Mouse (Mus musculus) gastrocnemius, postnatal 25 days (tissue): ENCODE results near the gene Bora. TPM values are rescaled to one million over a fixed set of nuclear protein-coding genes. Genes with fewer than 3 reads are reported as not detected.
"Not testable (repeated sequence)": the region's sequence is repeated elsewhere in the genome, so short reads cannot be mapped to it uniquely, and the experiment has no call there.

ENCODE experiments used
- DNase-seq: peaks from one replicate; pipeline ENCODE4 v3.0.0; 2022
- long read RNA-seq, 2 experiments: library from polyadenylated mRNA; stranded (forward); transcript quantifications; one replicate each; pipeline ENCODE4 v2.0.0; 2021
- total RNA-seq, 2 experiments: library from RNA; stranded (reverse); gene quantifications; 1 replicate in 1 of 2; 2 replicates in 1 of 2; pipeline ENCODE4 v1.2.3; 2021

The Bora gene
- total RNA-seq: 1 to 10 TPM in 1 of 2 experiments, under 1 TPM in 1; 0.97 to 1.3 TPM
- long read RNA-seq, experiment 1, partial matches to known transcripts: 0 of 1 reads
- long read RNA-seq, experiment 1, other reads (novel, unspliced or antisense): 1 of 1 reads
- long read RNA-seq, experiment 2, partial matches to known transcripts: 0 of 1 reads
- long read RNA-seq, experiment 2, other reads (novel, unspliced or antisense): 1 of 1 reads

DNA sequence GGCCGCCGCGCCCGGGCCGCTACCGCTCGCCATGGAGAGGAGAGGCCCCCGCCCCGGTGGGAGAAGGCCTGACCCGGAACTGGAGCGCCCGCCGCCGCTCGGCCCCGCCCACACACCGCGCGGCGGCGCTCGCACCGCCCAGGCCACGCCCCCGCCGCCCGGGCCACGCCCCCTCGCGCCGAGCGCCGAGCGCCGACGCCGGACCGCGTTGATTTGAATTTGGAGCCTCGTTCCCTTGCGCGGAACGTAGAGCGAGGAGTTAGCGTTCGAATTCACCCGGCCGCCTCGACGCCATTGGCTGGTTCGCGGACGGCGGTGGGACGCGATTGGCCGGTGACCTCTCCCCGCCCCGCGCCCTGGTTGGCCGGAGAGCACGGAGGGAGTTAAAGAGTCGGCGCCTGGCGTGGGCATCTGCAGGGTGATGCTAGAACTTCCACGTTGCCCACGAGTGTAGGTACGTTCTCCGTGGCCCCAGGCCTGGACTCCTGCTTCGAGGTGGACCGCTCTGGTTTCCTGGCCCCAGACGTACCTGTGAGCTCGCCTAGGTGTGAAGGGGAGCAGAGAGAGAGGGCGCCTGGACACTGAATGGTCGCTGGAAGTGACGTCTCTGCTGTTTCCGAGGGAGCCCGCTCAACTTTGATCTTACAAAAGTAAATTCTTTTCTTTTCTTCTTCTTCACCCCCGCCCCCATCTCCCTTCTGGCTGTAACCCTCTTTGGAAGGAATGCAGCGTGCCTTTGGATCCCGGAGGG, at the start of gene Bora, which contains the start of gene Mzt1:
Gene Bora (plus strand): TSS at position 192 of the 751 bp plus-strand sequence.
Gene Mzt1 (minus strand): TSS at position 104 of the 751 bp plus-strand sequence.
- DNase-seq: peak; percentile 93

DNA sequence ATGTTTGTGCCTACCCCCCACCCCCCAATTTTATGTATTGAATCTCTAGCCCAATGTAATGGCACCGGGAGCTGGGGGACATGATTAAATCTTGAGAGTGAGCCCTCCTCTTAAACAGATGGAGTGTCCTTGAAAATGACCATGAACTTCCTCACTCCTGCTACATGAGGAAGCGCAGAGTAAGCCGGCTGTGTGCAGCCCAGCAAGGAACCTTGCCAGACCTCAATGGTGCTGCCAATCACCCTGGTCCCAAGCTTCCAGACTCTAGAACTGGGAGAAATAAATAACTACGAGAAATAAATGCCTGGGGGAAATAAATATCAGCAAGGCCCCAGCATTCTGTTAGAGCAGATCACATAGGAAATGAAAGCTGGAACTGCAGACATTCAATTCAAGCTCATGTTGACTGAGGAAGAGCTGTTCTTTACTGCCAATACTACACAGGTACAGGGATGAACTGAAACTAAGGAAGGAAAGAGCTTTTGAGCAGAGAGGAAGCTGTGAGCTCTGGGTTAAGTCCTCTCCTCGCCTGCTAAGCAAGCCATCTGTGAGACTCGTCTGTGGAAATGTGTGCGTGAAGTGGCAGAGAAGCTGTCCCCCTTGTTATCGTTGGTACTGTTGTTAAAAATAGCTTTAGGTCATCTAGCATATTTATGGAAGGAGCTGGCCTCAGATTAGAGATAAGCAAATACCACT, 35.6 kb upstream of the Bora start:
- no peak for DNase-seq

DNA sequence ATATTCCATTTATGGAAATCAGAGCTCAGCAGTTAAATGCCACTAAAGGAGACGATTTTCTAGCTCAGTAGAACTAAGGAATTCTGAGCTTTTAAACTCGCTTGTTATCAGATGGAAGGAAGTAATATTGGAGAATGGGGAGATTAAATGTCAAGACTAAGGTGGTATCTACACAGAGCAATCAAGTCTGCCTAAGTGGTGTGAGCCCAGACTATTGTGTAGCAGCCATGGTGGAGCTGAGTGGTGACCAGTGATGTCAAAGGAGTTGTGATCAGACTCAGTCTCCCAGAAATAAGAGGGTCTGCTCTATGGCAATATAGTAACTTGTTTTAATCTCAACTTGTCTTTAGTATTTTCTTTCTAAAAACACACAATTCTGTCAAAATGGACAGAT, 35.1 kb upstream of the Bora start:
- no peak for DNase-seq

DNA sequence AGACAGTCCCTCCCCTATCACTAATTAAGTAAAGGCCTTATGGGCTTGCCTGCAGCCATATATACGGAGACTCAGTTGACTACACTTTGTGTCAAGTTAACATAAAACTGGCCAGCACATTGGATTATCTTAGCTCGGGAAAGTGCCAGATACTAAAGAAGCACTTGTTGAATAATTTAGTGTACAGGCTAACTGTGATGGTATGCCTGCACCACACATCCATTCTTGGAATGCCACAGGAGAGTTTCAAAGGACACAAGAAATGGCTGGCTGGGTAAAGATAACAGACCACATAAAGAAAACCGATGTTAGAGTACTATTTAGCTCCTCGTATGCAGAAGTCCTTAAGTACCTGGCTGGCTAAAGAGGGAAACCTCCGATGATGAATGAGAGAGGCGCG, 27.3 kb upstream of the Bora start:
- DNase-seq: no peak

DNA sequence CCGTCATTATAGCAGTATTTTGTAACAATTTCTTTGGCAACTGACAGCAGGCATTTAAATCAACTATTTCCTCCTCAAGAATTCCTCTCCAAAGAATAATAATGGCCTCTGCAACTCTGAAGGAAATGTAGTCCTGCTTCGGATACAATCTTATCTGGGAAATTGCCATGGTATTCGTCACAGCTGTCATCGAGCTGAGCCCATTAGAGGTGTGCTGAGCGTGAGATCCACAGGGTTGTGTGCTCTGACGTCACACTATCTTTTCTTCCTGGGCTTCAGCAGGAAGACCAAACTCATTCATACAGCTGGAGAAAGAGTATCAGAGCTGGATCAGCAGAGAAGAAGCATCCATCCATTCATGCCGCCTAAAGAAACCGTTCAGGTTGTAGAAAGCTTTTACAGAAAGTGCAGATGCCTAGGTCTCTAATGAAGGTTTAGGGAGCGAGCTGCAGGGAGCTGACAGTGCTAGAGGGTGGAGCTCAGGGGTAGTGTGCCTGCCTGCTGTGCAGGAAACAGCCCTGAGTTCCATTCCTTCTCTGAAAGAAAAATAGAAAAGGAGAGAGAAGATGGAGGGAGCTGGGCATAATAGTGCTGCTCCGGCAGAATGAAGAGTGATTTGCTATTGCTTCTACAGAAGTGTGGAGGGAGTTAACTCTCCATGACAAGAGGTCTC, 26.8 kb upstream of the Bora start:
- no peak for DNase-seq

DNA sequence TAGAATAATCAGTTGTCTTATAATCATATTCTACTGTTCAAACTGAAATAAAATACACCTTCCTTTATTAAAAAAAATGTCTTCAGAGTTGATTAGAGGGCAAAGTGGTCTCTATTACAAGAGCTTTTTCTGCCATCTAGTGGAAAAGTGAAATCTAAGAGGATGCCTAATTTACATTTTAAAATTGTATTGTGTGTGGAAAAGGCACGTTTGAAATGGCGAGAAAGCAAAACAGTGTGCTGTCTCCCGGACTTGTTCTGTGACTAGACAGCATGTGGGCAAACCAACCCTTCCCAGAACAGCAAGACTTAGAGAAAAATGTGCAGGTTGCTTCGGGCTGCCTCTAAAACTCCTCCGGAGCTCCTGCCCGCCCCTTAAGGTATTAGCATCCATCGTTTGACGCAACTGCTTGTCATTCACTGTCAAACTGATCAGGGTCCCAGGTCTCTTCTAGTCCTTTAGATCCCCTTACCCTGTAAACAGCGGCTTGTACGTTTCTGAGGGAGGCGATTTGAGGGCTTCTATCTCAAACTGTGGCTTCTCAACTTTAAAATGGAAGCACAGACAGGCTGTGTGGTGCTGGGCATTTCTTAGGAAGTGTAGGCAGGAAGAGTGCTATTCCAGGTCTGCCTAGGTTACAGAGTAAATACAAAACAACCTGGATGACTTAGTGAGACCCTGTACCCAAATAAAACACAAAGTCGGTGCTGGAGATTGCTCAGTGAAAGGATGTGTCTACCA, 23.5 kb upstream of the Bora start:
- DNase-seq: no peak

DNA sequence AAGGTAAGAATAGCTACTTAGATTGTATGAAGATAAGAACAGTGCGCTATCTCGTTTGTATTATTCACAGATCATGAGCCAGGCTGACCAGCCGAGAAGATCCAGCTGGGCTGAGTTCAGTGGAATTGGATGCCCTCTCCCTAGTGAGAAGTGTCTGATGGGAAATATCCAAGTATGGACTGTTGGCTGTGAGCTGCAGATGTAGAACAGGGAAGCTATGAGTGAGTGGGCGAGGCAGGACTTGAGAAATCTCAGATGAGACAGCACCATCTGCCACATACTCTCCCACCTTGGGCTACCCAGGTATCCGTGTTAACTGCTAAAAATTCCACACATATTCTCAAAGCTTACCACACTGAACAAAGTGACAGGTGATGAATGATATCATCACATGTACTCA, 16.0 kb upstream of the Bora start:
- no peak for DNase-seq

DNA sequence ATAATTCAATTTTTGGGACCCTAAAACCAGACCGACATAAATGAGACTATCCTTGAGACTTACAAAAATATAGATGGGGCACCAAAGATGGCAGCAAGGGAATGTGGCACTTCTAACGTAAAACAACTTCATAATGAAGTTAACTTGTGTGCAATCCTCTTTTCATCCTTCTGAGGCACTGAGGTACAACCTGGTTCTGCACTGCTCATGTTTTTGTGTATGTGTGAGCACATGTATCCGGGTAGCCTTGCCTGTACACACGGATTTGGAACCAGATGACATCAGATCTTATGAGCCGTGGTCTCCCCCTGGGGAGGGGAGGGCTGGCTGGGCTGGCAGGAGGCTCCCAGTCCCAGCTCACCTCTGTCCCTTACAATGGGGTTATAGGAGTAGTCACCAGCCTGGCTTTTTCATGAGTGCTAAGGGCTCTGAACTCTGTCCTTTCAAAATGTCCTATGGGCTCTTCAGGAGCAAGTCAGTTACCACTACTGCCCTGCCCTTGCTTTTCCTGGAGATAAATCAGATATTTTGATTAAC, 14.6 kb upstream of the Bora start:
- no peak for DNase-seq

DNA sequence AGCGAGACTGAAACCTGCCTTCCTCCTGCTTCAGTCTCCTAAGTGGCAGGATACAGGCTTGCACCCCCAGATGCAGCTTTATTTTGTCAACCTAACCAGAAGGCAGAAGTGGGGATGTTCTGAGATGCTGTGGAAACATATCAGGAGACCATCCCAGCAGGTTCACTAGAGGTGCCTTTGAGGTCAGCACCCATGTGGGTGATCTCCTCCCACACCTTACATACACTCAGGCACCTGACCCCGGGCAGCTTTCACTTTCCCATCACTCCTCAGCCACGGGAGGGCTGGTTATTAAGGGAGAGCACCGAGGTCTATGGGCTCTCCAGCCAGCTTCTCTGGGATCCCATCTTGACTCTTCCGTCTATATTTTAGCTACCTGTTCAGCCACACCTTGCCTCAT, 13.4 kb upstream of the Bora start:
- DNase-seq: no peak

DNA sequence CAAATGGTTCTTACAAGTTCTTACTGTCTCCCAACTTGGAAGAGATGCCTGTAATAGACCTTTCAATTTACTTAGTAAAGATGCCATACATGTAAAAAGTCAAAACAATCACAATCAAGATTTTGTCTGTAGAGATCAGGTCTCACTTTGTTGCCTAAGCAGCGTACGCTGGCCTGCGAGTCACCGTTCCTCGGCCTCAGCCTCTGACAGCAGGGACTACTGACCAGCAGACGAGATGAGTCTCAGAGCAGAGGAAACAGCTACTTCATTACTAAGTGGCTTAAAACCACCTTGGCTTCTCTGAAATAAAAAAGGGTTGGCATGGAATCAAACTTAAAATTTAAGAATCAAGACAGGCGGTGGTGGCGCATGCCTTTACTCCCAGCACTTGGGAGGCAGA, 11.2 kb upstream of the Bora start:
- not testable (repeated sequence) for DNase-seq

DNA sequence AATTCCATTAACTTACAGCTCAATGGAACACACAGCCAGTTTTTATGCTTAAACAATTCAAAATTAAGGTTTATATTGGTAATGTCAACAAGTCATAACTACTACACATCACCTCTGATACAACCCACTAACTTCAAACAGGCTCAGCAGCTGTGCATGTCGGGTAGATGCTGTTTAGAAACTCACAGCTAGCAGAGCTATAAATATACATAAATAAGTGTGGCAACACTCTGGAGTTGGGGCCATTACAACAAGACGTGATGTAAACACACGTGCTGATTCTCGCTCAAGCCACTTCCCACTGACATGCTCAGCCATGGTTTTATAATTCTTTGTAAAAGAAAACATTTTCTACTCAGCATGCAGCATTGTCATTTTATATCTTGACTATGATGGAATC, 10.0 kb upstream of the Bora start:
- no peak for DNase-seq

DNA sequence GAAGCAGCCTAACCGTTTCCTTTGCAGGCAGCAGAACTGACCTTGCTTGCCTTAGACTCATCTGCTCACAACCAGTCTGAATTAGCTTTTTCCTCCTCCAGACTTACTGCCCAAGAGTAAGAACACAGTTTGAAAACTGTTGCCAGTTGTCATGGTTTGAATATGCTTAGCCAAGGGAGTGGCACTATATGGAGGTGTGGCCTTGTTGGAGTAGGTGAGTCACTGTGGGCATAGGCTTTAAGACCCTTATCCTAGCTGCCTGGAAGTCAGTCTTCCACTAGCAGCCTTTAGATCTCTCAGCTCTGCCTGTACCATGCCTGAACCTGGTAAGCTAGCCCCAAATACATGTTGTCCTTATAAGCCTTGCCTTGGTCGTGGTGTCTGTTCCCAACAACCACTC, 8.3 kb upstream of the Bora start:
- DNase-seq: no peak

DNA sequence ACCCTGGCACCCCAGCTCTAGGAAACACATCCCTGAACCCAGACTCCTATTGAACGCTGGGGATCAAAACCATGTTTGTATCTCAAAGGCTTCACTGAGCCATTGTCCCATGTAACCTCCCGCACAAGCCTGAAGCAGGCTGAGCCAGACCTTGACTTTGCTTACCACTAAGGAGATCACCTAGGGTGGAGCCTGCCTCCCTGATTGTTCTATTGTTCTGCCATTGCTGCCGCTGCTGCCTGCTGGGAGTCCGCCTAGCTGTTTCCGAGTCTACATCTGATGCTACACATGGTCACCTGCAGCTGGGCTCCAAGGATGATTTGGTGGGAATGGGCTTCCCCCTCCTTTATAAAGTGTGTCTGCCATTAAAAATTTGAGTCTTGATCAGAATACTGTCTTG, 6.7 kb upstream of the Bora start:
- DNase-seq: not testable (repeated sequence)

DNA sequence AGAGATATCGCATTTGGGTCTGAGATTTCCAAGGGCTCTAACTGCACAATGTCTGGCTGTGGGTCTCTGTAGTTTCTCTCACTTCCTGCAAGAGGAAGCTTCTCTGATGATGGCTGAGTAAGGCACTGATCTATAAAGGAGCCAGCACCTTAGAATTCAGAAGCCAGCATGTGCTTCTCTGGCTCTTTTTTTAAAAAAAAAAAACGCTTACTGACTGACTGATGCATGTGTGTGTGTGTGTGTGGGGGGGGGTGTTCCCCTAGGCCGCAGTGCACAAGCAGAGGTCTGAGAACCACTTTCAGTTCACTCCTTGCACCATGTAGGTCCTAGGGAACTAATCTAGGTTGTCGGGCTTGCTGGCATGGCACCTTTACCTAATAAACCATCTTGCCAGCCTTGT, 4.6 kb upstream of the Bora start:
- DNase-seq: no peak

DNA sequence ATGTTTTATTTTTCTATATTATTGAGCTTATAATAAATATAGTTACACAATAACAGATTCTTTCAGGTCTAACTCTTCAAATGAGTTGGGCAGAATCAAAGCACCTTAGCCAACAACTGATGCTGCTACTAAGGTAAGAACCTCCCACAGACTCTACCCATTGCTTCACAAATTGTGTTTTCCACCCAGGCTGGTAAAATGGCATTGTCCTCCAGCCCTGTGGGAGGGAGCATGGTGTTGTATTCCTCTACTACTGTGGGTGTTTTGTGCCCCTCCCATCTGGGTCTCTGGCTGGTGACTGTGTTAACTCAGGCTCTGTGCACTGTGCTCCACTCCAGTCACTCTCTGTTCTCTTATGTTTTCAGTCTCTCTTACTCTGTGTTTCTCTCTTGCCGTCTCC, 2.5 kb upstream of the Bora start:
- DNase-seq: no peak

DNA sequence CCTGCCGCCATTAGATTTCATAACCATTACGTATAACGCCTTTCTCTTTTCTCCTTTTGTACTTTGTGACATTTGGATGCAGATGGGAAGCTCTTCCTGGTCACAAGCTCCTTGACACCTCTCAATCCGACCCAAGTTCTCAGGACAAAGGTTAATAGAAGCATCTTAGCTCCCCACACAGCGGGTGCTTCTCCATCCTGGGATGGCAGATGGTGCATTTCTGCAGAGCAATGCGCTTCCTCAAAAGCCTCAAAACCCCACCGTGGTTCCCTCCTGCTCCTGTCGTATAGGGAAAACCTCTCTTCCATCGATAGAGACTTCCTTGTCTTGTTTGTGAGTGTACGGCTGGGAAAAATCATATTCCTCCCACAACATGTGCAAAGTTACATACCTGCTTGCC, 1.9 kb upstream of the Bora start:
- no peak for DNase-seq

DNA sequence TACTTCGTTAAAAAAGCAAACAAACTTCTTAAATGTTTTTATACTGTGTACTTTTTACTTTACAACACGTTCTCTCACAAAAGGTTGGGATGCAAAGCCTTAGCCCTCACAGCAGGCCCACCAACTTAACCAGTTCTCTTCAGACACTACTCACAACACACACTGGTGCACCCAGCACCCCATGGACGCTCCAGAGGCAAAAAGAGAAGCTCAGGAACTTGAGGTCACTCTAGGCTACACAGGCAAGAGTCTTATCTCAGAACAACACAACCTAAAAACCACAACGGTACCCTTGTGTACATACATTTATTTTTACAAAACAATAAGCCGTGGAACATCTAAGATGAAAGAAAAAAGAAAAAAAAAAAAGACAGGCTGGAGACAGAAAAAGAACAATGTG, 1.3 kb upstream of the Bora start:
- no peak for DNase-seq

DNA sequence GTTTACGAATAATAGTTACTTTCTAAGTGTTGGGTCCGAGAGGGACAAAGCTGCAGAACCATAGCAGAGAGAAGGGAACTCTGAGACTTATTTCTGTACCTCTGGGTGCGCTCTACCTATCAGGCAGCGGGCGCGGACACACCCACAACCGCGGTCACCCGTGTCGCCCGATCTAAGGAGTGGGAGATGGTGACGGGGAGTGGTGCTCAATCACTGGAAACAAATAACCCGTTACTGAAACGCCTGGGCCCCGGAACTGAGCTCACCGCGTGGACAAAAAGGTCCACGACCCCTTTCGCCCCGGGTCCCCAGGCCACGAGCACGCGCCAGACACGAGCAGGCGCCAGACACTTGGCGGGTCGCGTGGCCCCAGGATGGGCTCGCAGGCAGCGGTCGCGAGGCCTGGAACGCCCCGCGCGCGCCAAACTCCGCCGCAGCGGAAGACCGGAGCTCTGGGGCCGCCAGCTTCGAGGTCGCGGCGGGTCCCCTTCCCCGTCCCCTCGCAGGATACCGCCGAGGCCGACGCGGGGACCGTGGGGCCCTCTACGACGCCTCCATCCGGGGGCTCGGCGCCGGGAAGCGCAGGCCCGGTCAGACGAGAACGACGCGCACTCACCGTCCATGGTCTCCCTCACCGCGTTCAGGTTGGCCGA, 518 bp upstream of the Bora start:
- DNase-seq: no peak

DNA sequence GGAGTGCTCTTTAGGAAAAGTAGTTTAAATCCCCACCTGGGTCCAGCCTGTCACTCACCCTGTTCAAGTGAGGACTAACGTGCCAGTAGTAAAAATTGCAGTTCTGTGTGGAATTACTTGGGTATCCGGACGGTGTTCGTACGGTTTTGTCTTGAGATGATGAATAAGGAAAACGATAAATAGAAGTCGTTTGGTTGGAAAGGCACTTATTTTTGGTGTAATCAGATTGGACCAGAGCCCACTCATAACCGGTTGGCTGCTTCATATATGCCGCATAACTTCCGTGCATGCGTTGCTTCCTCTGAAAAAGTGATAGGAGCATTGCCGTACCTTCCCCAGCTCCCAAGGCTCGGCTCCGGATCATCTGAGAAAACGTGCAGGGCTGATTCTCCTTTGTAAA, 760 bp downstream of the Bora start:
- DNase-seq: no peak

DNA sequence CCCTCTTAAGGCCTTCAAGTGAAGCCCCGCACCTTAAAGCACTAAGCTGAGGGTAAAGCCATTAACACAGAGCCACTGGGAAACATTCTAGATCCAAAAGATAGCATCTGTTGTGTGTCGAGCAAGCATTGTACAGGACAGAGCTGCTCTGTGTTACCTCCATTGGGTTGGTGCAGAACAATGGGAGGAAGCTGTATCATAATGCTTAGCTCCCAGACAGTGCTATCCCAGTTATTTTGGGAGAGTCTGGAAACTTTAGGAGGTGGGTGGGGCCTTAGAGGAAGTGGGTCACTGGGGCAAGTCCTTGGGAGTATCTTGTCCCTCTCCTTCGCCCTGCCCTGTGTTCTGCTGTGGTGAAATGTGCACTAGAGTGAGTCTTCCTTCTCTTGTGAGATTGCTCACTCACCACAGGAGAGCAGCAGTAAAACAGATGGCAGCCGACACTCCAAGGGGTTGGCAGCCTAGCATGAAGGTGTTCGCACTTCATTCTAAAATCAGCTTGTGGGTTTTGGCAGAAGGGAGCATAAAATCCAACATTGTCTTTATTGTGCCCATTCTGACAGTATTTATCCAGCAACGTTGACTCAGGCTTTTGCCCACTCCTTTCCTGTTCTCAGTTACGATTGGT, 13.1 kb downstream of the Bora start:
- DNase-seq: no peak

DNA sequence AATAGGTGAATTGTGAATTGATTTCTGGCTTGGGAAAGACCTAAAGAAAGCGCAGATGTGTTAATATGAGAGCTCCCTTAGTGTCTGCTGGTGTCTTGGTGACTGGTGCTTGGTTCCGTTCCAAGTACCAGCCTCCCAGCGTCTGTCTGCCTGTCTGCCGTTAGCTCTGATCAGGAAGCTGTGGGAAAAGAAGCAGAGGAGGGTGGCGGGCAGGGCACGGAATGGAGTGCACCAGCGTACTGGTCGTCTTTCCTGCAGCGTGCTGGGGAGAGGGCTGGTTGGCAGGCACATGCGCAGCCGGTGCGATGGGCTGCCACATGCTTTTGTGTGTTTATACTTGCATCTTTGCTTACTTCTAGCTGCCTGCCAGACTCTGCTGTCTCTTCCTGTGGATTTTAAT, 14.6 kb downstream of the Bora start:
- DNase-seq: no peak
